Mouse (Mus musculus) heart, postnatal 0 days (tissue): Measurements from ENCODE around the gene Epo. TPM values are rescaled to one million over a fixed set of nuclear protein-coding genes. Genes with fewer than 3 reads are reported as not detected.

Experiments
- ATAC-seq: fragments of 200-750 bp; cut with Nextera tagmentation; 2 replicates; pipeline ENCODE4 v1.8.0; 2017; ENCODE audit warnings: low read depth, moderate number of reproducible peaks, moderate library complexity; ENCODE audit not compliant: insufficient read depth
- DNase-seq: peaks from one replicate; pipeline ENCODE4 v3.0.0-alpha.2; 2016; ENCODE audit warnings: low spot score
- H3K27ac ChIP-seq: fragments of 300-500 bp; sonication (generic); 2 replicates; pipeline ENCODE4 v1.5.1; 2014; ENCODE audit warnings: low read depth, mild to moderate bottlenecking
- H3K27me3 ChIP-seq: fragments of 300-500 bp; sonication (generic); 2 replicates; pipeline ENCODE4 v1.6.1; 2014; ENCODE audit warnings: low read length, mixed read lengths; ENCODE audit not compliant: control insufficient read depth, insufficient read depth
- H3K36me3 ChIP-seq: fragments of 300-500 bp; sonication (generic); replicated peaks from 2 replicates; pipeline ENCODE4 v1.6.1; 2014; ENCODE audit warnings: low read length, mixed read lengths; ENCODE audit not compliant: control insufficient read depth, insufficient read depth
- H3K4me1 ChIP-seq: fragments of 300-500 bp; sonication (generic); 2 replicates; pipeline ENCODE4 v1.6.1; 2014; ENCODE audit warnings: antibody characterized with exemption; ENCODE audit not compliant: control insufficient read depth, insufficient read depth
- H3K4me2 ChIP-seq: fragments of 300-500 bp; sonication (generic); 2 replicates; pipeline ENCODE4 v1.6.1; 2014; ENCODE audit warnings: low read depth, mild to moderate bottlenecking, low read length, moderate library complexity
- H3K4me3 ChIP-seq: fragments of 300-500 bp; sonication (generic); 2 replicates; pipeline ENCODE4 v1.5.1; 2014; ENCODE audit warnings: low read depth, low read length
- H3K9ac ChIP-seq: fragments of 300-500 bp; sonication (generic); replicated peaks from 2 replicates; pipeline ENCODE4 v1.6.1; 2014; ENCODE audit warnings: low read depth, low read length, mixed read lengths
- H3K9me3 ChIP-seq: fragments of 300-500 bp; sonication (generic); replicated peaks from 2 replicates; pipeline ENCODE4 v1.6.1; 2016; ENCODE audit warnings: low read length; ENCODE audit not compliant: control insufficient read depth
- CTCF ChIP-seq: IDR thresholded peaks from 2 replicates; pipeline ENCODE4 v1.5.1; 2016; ENCODE audit warnings: antibody characterized with exemption, control low read depth, low read depth
- EP300 ChIP-seq: IDR thresholded peaks from 2 replicates; pipeline ENCODE4 v1.6.1; 2016; ENCODE audit warnings: antibody characterized with exemption, low read depth
- WGBS: fragments of 180-500 bp; shearing (Covaris S2); extraction: QIAGEN DNeasy Blood & Tissue Kit; methylation state at CpG from one replicate; pipeline ENCODE4 v1.1.7; 2014; 5-methylcytosine and 5-hydroxymethylcytosine counted together
- polyA plus RNA-seq: library from polyadenylated mRNA; unstranded; fragments of >200 nt; fragmentation: Nextera tagmentation; extraction: Ambion mirVana; gene quantifications from 2 replicates; pipeline ENCODE4 v1.2.1, GENCODE M21; 2015
- total RNA-seq: library from RNA; depleted of rRNA; stranded (reverse); fragments of >200 nt; gene quantifications from 2 replicates; pipeline ENCODE4 v1.2.3, GENCODE M21; 2014; ENCODE audit warnings: low replicate concordance

The Epo gene
- total and polyA plus RNA-seq, 2 experiments from 2014 or later = not detected

GRCm38 (mm10) chr5:137510573-137511390, 22.3 kb downstream of the Epo start:
- Histone ChIP-seq H3K4me1 (peaks cover 23% of the 10 kb centered on the region), H3K27ac (peak overlapping the region; percentile 88), H3K36me3 (peaks cover 3% of the 10 kb centered on the region; the same call in 1 of the 2 replicates), H3K9ac (peak overlapping the region; percentile 99), H3K4me2 (peak overlapping the region; percentile 99), H3K9me3 (no peaks in the 10 kb centered on the region), H3K4me3 (peak overlapping the region; percentile 100), H3K27me3 (no peaks in the 10 kb centered on the region)
- no peak for TF ChIP-seq EP300
- WGBS = under 1% methylated on average over 55 of the region's 83 CpGs
- peak; percentile 51 for ATAC-seq
- DNase-seq = no peak

- DNase-seq = peak; percentile 72
Observed at GRCm38 (mm10) chr5:137510014-137510501, 23.0 kb downstream of the Epo start.

GRCm38 (mm10) chr5:137504041-137504440, 29.0 kb downstream of the Epo start:
- H3K36me3 ChIP-seq = no peaks in the 10 kb centered on the region
- 77% methylated on average over 6 of the region's 6 CpGs for WGBS
- ATAC-seq (no peak), DNase-seq (no peak)
- no peak overlapping the region for H3K4me2 ChIP-seq
- no peak overlapping the region for H3K9ac ChIP-seq
- H3K4me3 ChIP-seq = no peak overlapping the region
- no peaks in the 10 kb centered on the region for H3K27me3 ChIP-seq
- no peak overlapping the region for H3K27ac ChIP-seq
- peaks cover 12% of the 10 kb centered on the region; the same call in 1 of the 2 replicates for H3K4me1 ChIP-seq
- no peaks in the 10 kb centered on the region for H3K9me3 ChIP-seq
- TF ChIP-seq EP300 (no peak), CTCF (no peak; the same call in 1 of the 2 replicates)

More at GRCm38 (mm10) chr5:137510014-137510501, 23.0 kb downstream of the Epo start:
- peak overlapping the region; percentile 99 for H3K9ac ChIP-seq
- H3K4me2 ChIP-seq = peak overlapping the region; percentile 99
- no peak for TF ChIP-seq CTCF
- TF ChIP-seq EP300 = no peak
- H3K4me1 ChIP-seq = peaks cover 23% of the 10 kb centered on the region
- peak overlapping the region; percentile 88 for H3K27ac ChIP-seq
- no peaks in the 10 kb centered on the region for H3K9me3 ChIP-seq
- 2% methylated on average over 21 of the region's 52 CpGs for WGBS
- H3K27me3 ChIP-seq = no peaks in the 10 kb centered on the region
- peak overlapping the region; percentile 100 for H3K4me3 ChIP-seq
- peaks cover 3% of the 10 kb centered on the region; the same call in 1 of the 2 replicates for H3K36me3 ChIP-seq
- ATAC-seq = peak; percentile 83

- WGBS = under 1% methylated on average over 25 of the region's 30 CpGs
- Histone ChIP-seq H3K9me3 (no peaks in the 10 kb centered on the region), H3K27me3 (no peaks in the 10 kb centered on the region), H3K4me3 (peak overlapping the region; percentile 64), H3K27ac (peak overlapping the region; percentile 97), H3K4me2 (peak overlapping the region; percentile 66), H3K36me3 (no peaks in the 10 kb centered on the region), H3K4me1 (peaks cover 12% of the 10 kb centered on the region; the same call in 1 of the 2 replicates), H3K9ac (peak overlapping the region; percentile 44)
- ATAC-seq = peak; percentile 89
- TF ChIP-seq EP300 = 0 out of 2 replicates have a peak, but pooled peaks have one; percentile 84
- TF ChIP-seq CTCF = peak; percentile 94
- peak; percentile 95 for DNase-seq
Observed at GRCm38 (mm10) chr5:137502667-137503110, 30.4 kb downstream of the Epo start.

GRCm38 (mm10) chr5:137501709-137502666, 31.1 kb downstream of the Epo start, which contains the start of gene Pop7:
Gene Pop7, minus strand, starts transcription at chr5:137502518.
- Histone ChIP-seq H3K4me3 (peak within 1 kb of the TSS; percentile 64), H3K27ac (peak within 1 kb of the TSS; percentile 97), H3K9ac (peak within 1 kb of the TSS; percentile 45), H3K9me3 (no peaks in the 10 kb centered on the region), H3K27me3 (no peaks in the 10 kb centered on the region), H3K36me3 (no peaks in the 10 kb centered on the region), H3K4me2 (peak within 1 kb of the TSS; percentile 66), H3K4me1 (peaks cover 12% of the 10 kb centered on the region; the same call in 1 of the 2 replicates)
- ATAC-seq (peak; percentile 98), DNase-seq (peak; percentile 99)
- TF ChIP-seq CTCF (peak; percentile 79), EP300 (no peak; the same call in 1 of the 2 replicates)
- 2% methylated on average over 59 of the region's 64 CpGs for WGBS
